Mouse (Mus musculus) forebrain, embryonic 16.5 days (tissue): ENCODE results near the gene Patj. TPM values are rescaled to one million over a fixed set of nuclear protein-coding genes. Genes with fewer than 3 reads are reported as not detected.

Experiments
- ATAC-seq: fragments of 200-750 bp; cut with Nextera tagmentation; 2 replicates; pipeline ENCODE4 v1.8.0; 2017; ENCODE audit warnings: mild to moderate bottlenecking, moderate library complexity
- H3K27ac ChIP-seq: fragments of 300-500 bp; sonication (generic); 2 replicates; pipeline ENCODE4 v1.5.1; 2014; ENCODE audit warnings: low read length, control low read depth
- H3K27me3 ChIP-seq: fragments of 300-500 bp; sonication (generic); replicated peaks from 2 replicates; pipeline ENCODE4 v1.6.1; 2014; ENCODE audit warnings: low read length; ENCODE audit not compliant: control insufficient read depth, insufficient read depth
- H3K36me3 ChIP-seq: fragments of 300-500 bp; sonication (generic); 2 replicates; pipeline ENCODE4 v1.6.1; 2014; ENCODE audit not compliant: control insufficient read depth, insufficient read depth
- H3K4me1 ChIP-seq: fragments of 300-500 bp; sonication (generic); replicated peaks from 2 replicates; pipeline ENCODE4 v1.6.1; 2014; ENCODE audit warnings: low read length; ENCODE audit not compliant: control insufficient read depth, insufficient read depth
- H3K4me2 ChIP-seq: fragments of 300-500 bp; sonication (generic); 2 replicates; pipeline ENCODE4 v1.6.1; 2014; ENCODE audit warnings: mild to moderate bottlenecking, low read length, control low read depth
- H3K4me3 ChIP-seq: fragments of 300-500 bp; sonication (generic); replicated peaks from 2 replicates; pipeline ENCODE4 v1.5.1; 2014; ENCODE audit warnings: mild to moderate bottlenecking, low read length, control low read depth
- H3K9ac ChIP-seq: fragments of 300-500 bp; sonication (generic); replicated peaks from 2 replicates; pipeline ENCODE4 v1.6.1; 2014; ENCODE audit warnings: low read depth, low read length, control low read depth
- H3K9me3 ChIP-seq: fragments of 300-500 bp; sonication (generic); 2 replicates; pipeline ENCODE4 v1.6.1; 2016; ENCODE audit warnings: low read length; ENCODE audit not compliant: control insufficient read depth
- WGBS: fragments of 180-500 bp; shearing (Covaris S2); extraction: QIAGEN DNeasy Blood & Tissue Kit; methylation state at CpG from one replicate; pipeline ENCODE4 v1.1.7; 2014; 5-methylcytosine and 5-hydroxymethylcytosine counted together
- microRNA-seq: library from miRNA; unstranded; fragments of <30 nt; microRNA quantifications from one replicate; pipeline ENCODE4, GENCODE M21; 2017
- polyA plus RNA-seq: library from polyadenylated mRNA; unstranded; fragments of >200 nt; fragmentation: Nextera tagmentation; extraction: Ambion mirVana; gene quantifications from 2 replicates; pipeline ENCODE4 v1.2.1, GENCODE M21; 2015

Patj gene
- polyA plus RNA-seq, 1 experiment from 2014 or later = 5.9 TPM

DNA sequence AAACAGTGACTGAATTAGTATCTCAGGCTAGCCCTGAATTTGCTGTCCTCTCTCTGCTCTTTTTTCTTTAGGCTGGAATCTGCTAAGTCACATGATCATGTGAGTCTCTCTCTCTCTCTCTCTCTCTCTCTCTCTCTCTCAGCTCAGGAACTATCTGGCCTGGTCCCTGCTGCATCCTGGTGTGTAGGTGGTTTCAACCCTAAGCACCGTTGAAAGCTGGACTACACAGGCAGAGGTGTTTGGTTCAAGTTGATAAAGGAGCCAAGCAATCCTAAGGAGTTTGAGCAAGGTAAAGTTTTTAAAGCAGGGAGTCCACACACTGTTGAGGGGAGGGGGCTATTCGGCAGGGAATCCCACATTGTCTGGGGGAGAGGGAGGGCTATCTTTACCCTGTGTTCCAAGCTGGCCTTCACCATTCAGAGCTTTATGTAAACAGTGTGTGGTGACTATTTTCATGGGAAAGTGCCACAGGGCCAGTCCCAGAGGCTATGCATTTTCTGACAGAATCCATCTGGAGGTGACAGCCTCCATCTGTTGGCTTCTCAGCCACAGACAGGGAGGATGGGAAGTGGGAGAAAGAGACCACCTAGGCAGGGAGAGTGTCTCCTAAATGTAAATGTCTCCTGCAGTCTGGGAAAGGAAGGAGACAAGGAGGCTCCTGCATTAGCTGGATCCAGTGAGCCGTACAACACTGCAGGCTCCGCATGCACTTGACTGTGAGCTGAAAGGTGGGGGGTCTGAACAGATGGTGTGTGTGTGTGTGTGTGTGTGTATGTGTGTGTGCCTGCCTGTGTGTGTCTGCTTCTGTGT lies 362.6 kb downstream of the Patj start:
- peaks cover 15% of the 10 kb centered on the region for H3K4me1 ChIP-seq
- peak; percentile 92 for ATAC-seq
- H3K9me3 ChIP-seq = no peaks in the 10 kb centered on the region
- no peak overlapping the region for H3K9ac ChIP-seq
- 40% methylated on average over 4 of the region's 4 CpGs for WGBS
- no peaks in the 10 kb centered on the region for H3K36me3 ChIP-seq
- no peaks in the 10 kb centered on the region for H3K27me3 ChIP-seq
- no peak overlapping the region for H3K4me2 ChIP-seq
- no peak overlapping the region for H3K4me3 ChIP-seq
- no peak overlapping the region for H3K27ac ChIP-seq

- Histone ChIP-seq H3K27ac (no peak overlapping the region), H3K4me3 (no peak overlapping the region), H3K4me1 (peaks cover 15% of the 10 kb centered on the region), H3K27me3 (no peaks in the 10 kb centered on the region), H3K36me3 (no peaks in the 10 kb centered on the region), H3K9ac (no peak overlapping the region), H3K4me2 (no peak overlapping the region), H3K9me3 (no peaks in the 10 kb centered on the region)
- ATAC-seq = no peak
- 71% methylated on average over 3 of the region's 3 CpGs for whole genome bisulfite sequencing
Observed at GRCm38 (mm10) chr4:98758872-98759518, 363.4 kb downstream of the Patj start.

- no peak for ATAC-seq
- Histone ChIP-seq H3K4me1 (no peaks in the 10 kb centered on the region), H3K9me3 (no peaks in the 10 kb centered on the region), H3K36me3 (no peaks in the 10 kb centered on the region), H3K4me3 (no peak overlapping the region), H3K27me3 (no peaks in the 10 kb centered on the region), H3K27ac (no peak overlapping the region), H3K4me2 (no peak overlapping the region), H3K9ac (no peak overlapping the region)
- WGBS = 81% methylated on average over 14 of the region's 14 CpGs
Observed at GRCm38 (mm10) chr4:98767134-98768133, 371.8 kb downstream of the Patj start.

Small RNA genes within 50 kb of the gene (microRNA-seq; reads per million reads assigned to microRNA genes)
- not detected for gene Gm22625
- not detected for gene Gm26154

Other genes with a start within 250 kb of the Patj start
- 112 and 119 TPM in 2 replicates for gene Tm2d1, start 12.5 kb upstream of the Patj start, polyA plus RNA-seq